In genomic region chr19:45230201-45230611, GRCm38 (mm10) we compare ENCODE assay signal across 15 mouse cellular contexts. TPM values are rescaled to one million over a fixed set of nuclear protein-coding genes. Genes with fewer than 3 reads are reported as not detected.
DNase-seq lines count a peak whose midpoint lies in the region; ATAC-seq and TF ChIP-seq lines count a peak whose summit lies in the region.
"Had no signal": no experiment of that assay in that cellular context is flagged by ENCODE, and none has a peak within 500 bp of the region (broad histone marks: within the 10 kb centered on the region; RNA-seq: fewer than 3 reads in every experiment).

No protein-coding gene starts in this region.

- H3K27me3 ChIP-seq in forebrain, embryonic 10.5 days (ENCODE audit: poor library complexity, severe bottlenecking), result peaks cover 100% of the 10 kb centered on the region
- peaks cover 93% of the 10 kb centered on the region for H3K27me3 ChIP-seq in forebrain, embryonic 14.5 days (replicated peaks; ENCODE audit: control insufficient read depth, insufficient read depth, low read length)
- peaks cover 100% of the 10 kb centered on the region for H3K27me3 ChIP-seq in liver, embryonic 15.5 days
- peaks cover 99% of the 10 kb centered on the region for H3K27me3 ChIP-seq in limb, embryonic 12.5 days
- H3K27me3 ChIP-seq in thymus, adult 2 months (ENCODE audit: control insufficient read depth, insufficient read depth, low read length), result peaks cover 48% of the 10 kb centered on the region

- H3K4me1 ChIP-seq in forebrain, embryonic 10.5 days, result peaks cover 42% of the 10 kb centered on the region
- H3K4me1 ChIP-seq in forebrain, embryonic 14.5 days (ENCODE audit: control insufficient read depth, insufficient read depth, low read length), result 0 out of 2 replicates have a peak, but pooled peaks cover 10% of the 10 kb centered on the region
- H3K4me1 ChIP-seq in liver, embryonic 15.5 days (replicated peaks), result peaks cover 26% of the 10 kb centered on the region
- peaks cover 19% of the 10 kb centered on the region for H3K4me1 ChIP-seq in limb, embryonic 12.5 days (replicated peaks)
- peaks cover 3% of the 10 kb centered on the region for H3K4me1 ChIP-seq in thymus, adult 2 months (replicated peaks; ENCODE audit: control insufficient read depth, insufficient read depth, low read length)

- under 1% methylated on average over 20 of the region's 20 CpGs for WGBS in forebrain, embryonic 10.5 days
- under 1% methylated on average over 20 of the region's 20 CpGs for WGBS in forebrain, embryonic 14.5 days
- WGBS in liver, embryonic 15.5 days (ENCODE audit: insufficient replicate concordance), result under 1% methylated on average over 20 of the region's 20 CpGs
- WGBS in limb, embryonic 12.5 days, result under 1% methylated on average over 20 of the region's 20 CpGs
- WGBS in thymus, adult 2 months, result 3% methylated on average over 20 of the region's 20 CpGs

- no peak for TF ChIP-seq CTCF in thymus, adult 2 months (IDR thresholded peaks at IDR 0.05; ENCODE audit: borderline replicate concordance, control insufficient read depth, extremely low read depth, insufficient read depth, low read length, poor library complexity)

- H3K9ac ChIP-seq in forebrain, embryonic 14.5 days (ENCODE audit: low read length), result no peak overlapping the region
- no peak overlapping the region for H3K9ac ChIP-seq in liver, embryonic 15.5 days
- H3K9ac ChIP-seq in limb, embryonic 12.5 days (replicated peaks), result no peak overlapping the region
- H3K9ac ChIP-seq: liver, embryonic 12.5 days had no signal

- no peak overlapping the region for H3K27ac ChIP-seq in forebrain, embryonic 10.5 days
- no peak overlapping the region for H3K27ac ChIP-seq in forebrain, embryonic 14.5 days (ENCODE audit: low read depth, low read length)
- no peak overlapping the region for H3K27ac ChIP-seq in liver, embryonic 15.5 days (replicated peaks)
- no peak overlapping the region for H3K27ac ChIP-seq in limb, embryonic 12.5 days
- H3K27ac ChIP-seq in thymus, adult 2 months (ENCODE audit: control insufficient read depth, insufficient read depth, low read length), result no peak overlapping the region
- H3K27ac ChIP-seq: forebrain, embryonic 13.5 days; liver, embryonic 12.5 days had no signal

- H3K4me3 ChIP-seq in forebrain, embryonic 10.5 days, result no peak overlapping the region
- H3K4me3 ChIP-seq in forebrain, embryonic 14.5 days (ENCODE audit: low read depth, low read length), result no peak overlapping the region
- H3K4me3 ChIP-seq in liver, embryonic 15.5 days (replicated peaks), result no peak overlapping the region
- H3K4me3 ChIP-seq in limb, embryonic 12.5 days (replicated peaks), result no peak overlapping the region
- no peak overlapping the region for H3K4me3 ChIP-seq in thymus, adult 2 months (ENCODE audit: control insufficient read depth, insufficient read depth, low read length)
- H3K4me3 ChIP-seq: myocyte had no signal

- H3K4me2 ChIP-seq in forebrain, embryonic 14.5 days (ENCODE audit: low read length), result no peak overlapping the region
- peak overlapping the region; percentile 36; the same call in 1 of the 2 replicates for H3K4me2 ChIP-seq in liver, embryonic 15.5 days
- H3K4me2 ChIP-seq in limb, embryonic 12.5 days, result peak overlapping the region; percentile 39; the same call in 1 of the 2 replicates

- H3K36me3 ChIP-seq in forebrain, embryonic 10.5 days (replicated peaks), result no peaks in the 10 kb centered on the region
- H3K36me3 ChIP-seq in forebrain, embryonic 14.5 days (ENCODE audit: control insufficient read depth, insufficient read depth, low read length), result no peaks in the 10 kb centered on the region
- no peaks in the 10 kb centered on the region for H3K36me3 ChIP-seq in liver, embryonic 15.5 days (replicated peaks)
- H3K36me3 ChIP-seq in limb, embryonic 12.5 days, result no peaks in the 10 kb centered on the region
- H3K36me3 ChIP-seq in thymus, adult 2 months (ENCODE audit: control insufficient read depth, insufficient read depth, low read length), result no peaks in the 10 kb centered on the region
- H3K36me3 ChIP-seq: G1E; liver, embryonic 12.5 days had no signal

- DNase-seq in forebrain, embryonic 10.5 days (ENCODE audit: extremely low spot score, low spot score), result peak; percentile 43
- no peak for DNase-seq in forebrain, embryonic 14.5 days (ENCODE audit: low spot score)
- DNase-seq in liver, result no peak
- DNase-seq in thymus, adult 2 months, result no peak
- DNase-seq in left cerebral cortex, adult 9 months (ENCODE audit: low spot score in 2 of 2), result no peak

- no peaks in the 10 kb centered on the region for H3K9me3 ChIP-seq in forebrain, embryonic 10.5 days
- H3K9me3 ChIP-seq in forebrain, embryonic 14.5 days (replicated peaks; ENCODE audit: control insufficient read depth, low read length), result no peaks in the 10 kb centered on the region
- no peaks in the 10 kb centered on the region for H3K9me3 ChIP-seq in liver, embryonic 15.5 days (replicated peaks)
- no peaks in the 10 kb centered on the region for H3K9me3 ChIP-seq in limb, embryonic 12.5 days
- H3K9me3 ChIP-seq: forebrain, embryonic 13.5 days; liver, embryonic 12.5 days had no signal

- no peak for TF ChIP-seq POLR2A in thymus, adult 2 months (IDR thresholded peaks at IDR 0.05; ENCODE audit: control insufficient read depth, extremely low read depth, insufficient read depth, low read length, poor library complexity)

- ATAC-seq in forebrain, embryonic 14.5 days, result no peak
- ATAC-seq in liver, embryonic 15.5 days (ENCODE audit: insufficient read depth), result no peak
- ATAC-seq in limb, embryonic 12.5 days (ENCODE audit: insufficient number of reproducible peaks, insufficient read depth, low FRiP score, low TSS enrichment, low read depth), result no peak
- ATAC-seq in erythroid progenitor cell, adult 5-6 weeks (replicated peaks; ENCODE audit: low FRiP score, poor library complexity, severe bottlenecking), result no peak
- ATAC-seq: forebrain, embryonic 13.5 days; liver, embryonic 12.5 days had no signal

RNA-seq across cellular contexts. Expression of gene Lbx1, which starts 5.4 kb away (rescaled TPM):
- not detected in 2 replicates for polyA plus RNA-seq in forebrain, embryonic 10.5 days (2016; fragmentation: Nextera tagmentation; extraction: Ambion mirVana)
- 0.09 TPM in 1 of 2 replicates, not detected in the other for polyA plus RNA-seq in forebrain, embryonic 14.5 days (2014; fragmentation: Nextera tagmentation; extraction: Ambion mirVana)
- polyA plus RNA-seq in liver, embryonic 15.5 days (2015; fragmentation: Nextera tagmentation; extraction: Ambion mirVana), result not detected in 2 replicates
- polyA plus RNA-seq in limb, embryonic 12.5 days (2016; fragmentation: Nextera tagmentation; extraction: Ambion mirVana), result 2.8 and 3.1 TPM in 2 replicates
- not detected in 2 replicates for total RNA-seq in erythroid progenitor cell, adult 5-6 weeks (2015; ENCODE audit: low replicate concordance)
- total RNA-seq in erythroid progenitor cell, adult 5-6 weeks (2017; ENCODE audit: low replicate concordance), result not detected in 2 replicates
- polyA plus RNA-seq in thymus, adult 2 months (2012; rRNA removed), result 0.06 TPM in 1 of 2 replicates, not detected in the other
- total RNA-seq: G1E; layer of hippocampus, adult 18-20 months had no signal
- polyA plus RNA-seq: forebrain, embryonic 13.5 days; G1E; heart, embryonic 16.5 days; small intestine, adult 2 months had no signal
